12 mouse cellular contexts compared by ENCODE assay signal in the genomic region with DNA sequence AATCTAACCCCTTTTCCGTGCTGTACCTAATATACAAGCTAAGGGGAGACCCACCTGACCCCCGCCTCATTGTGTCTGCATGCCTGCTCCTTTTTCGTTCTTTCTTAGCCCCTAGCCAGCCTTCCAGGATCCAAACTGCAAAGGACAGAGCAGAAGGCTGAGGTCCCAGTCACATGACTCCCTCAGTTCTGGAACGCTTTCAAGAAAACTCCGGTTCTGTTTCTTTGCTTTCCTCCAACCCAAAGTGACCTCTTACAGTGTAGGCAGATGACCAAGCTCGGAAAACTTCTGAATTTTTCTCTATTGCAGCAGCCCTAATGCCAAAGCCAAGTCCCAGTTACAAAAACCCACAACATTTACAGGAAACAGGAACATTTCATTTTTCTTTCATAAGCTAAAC. TPM values are rescaled to one million over a fixed set of nuclear protein-coding genes. Genes with fewer than 3 reads are reported as not detected.
DNase-seq lines count a peak whose midpoint lies in the region; ATAC-seq and TF ChIP-seq lines count a peak whose summit lies in the region.
"Had no signal": no experiment of that assay in that cellular context is flagged by ENCODE, and none has a peak within 500 bp of the region (broad histone marks: within the 10 kb centered on the region; RNA-seq: fewer than 3 reads in every experiment).

No protein-coding gene starts in this region.

- no peaks in the 10 kb centered on the region for H3K27me3 ChIP-seq in kidney, postnatal 0 days (ENCODE audit: insufficient read depth, low read length)
- peaks cover 25% of the 10 kb centered on the region for H3K27me3 ChIP-seq in forebrain, embryonic 10.5 days (ENCODE audit: poor library complexity, severe bottlenecking)

- no peaks in the 10 kb centered on the region for H3K9me3 ChIP-seq in kidney, postnatal 0 days (replicated peaks; ENCODE audit: low read length)
- H3K9me3 ChIP-seq in forebrain, embryonic 10.5 days, result no peaks in the 10 kb centered on the region

- H3K36me3 ChIP-seq in kidney, postnatal 0 days (ENCODE audit: insufficient read depth, low read length), result no peaks in the 10 kb centered on the region
- no peaks in the 10 kb centered on the region for H3K36me3 ChIP-seq in forebrain, embryonic 10.5 days (replicated peaks)
- H3K36me3 ChIP-seq: embryonic facial prominence, embryonic 10.5 days had no signal

- TF ChIP-seq CTCF in lung, adult 2 months (IDR thresholded peaks at IDR 0.05; ENCODE audit: insufficient read depth, low read length), result no peak
- no peak for TF ChIP-seq CTCF in gastrocnemius, adult 2 months (IDR thresholded peaks at IDR 0.05)
- TF ChIP-seq CTCF in kidney, postnatal 0 days (IDR thresholded peaks at IDR 0.05; ENCODE audit: low read depth), result no peak

- H3K4me3 ChIP-seq in lung, adult 2 months (replicated peaks; ENCODE audit: extremely low read depth, low read depth, low read length), result no peak overlapping the region
- H3K4me3 ChIP-seq in gastrocnemius, adult 2 months, result peak overlapping the region; percentile 77
- no peak overlapping the region for H3K4me3 ChIP-seq in kidney, postnatal 0 days (replicated peaks; ENCODE audit: low read depth, low read length)
- no peak overlapping the region for H3K4me3 ChIP-seq in forebrain, embryonic 10.5 days

- DNase-seq in lung, adult 18-20 months, result peak; percentile 31 to 40
- DNase-seq in lung, adult 2 months, result no peak
- peak; percentile 56 for DNase-seq in gastrocnemius, adult 2 months
- peak; percentile 19 for DNase-seq in kidney, postnatal 0 days (ENCODE audit: low spot score)
- DNase-seq in naive thymus-derived CD4-positive, alpha-beta T cell, adult 2 months (ENCODE audit: low read depth), result peak; percentile 24
- no peak for DNase-seq in right cerebral cortex, postnatal 36 days (ENCODE audit: low spot score in 2 of 2)
- DNase-seq in cerebellum, postnatal 25 days, result no peak
- no peak for DNase-seq in forebrain, embryonic 10.5 days (ENCODE audit: extremely low spot score, low spot score)
- DNase-seq: right cerebral cortex, postnatal 25 days had no signal

- intact Hi-C loops in gastrocnemius, adult 2 months (cut with DNase I), result no loop called here

- 68% methylated on average over 6 of the region's 6 CpGs for WGBS in lung, adult 2 months
- WGBS in kidney, postnatal 0 days, result 66% methylated on average over 6 of the region's 6 CpGs
- 88% methylated on average over 6 of the region's 6 CpGs for WGBS in forebrain, embryonic 10.5 days

- H3K4me2 ChIP-seq in kidney, postnatal 0 days (ENCODE audit: low read length), result no peak overlapping the region

- no peaks in the 10 kb centered on the region for H3K4me1 ChIP-seq in lung, adult 2 months (ENCODE audit: control insufficient read depth, insufficient read depth, low read length)
- peaks cover 4% of the 10 kb centered on the region; the same call in 1 of the 2 replicates for H3K4me1 ChIP-seq in kidney, postnatal 0 days (replicated peaks; ENCODE audit: insufficient read depth, low read length)
- peaks cover 12% of the 10 kb centered on the region for H3K4me1 ChIP-seq in forebrain, embryonic 10.5 days

- no peak overlapping the region for H3K9ac ChIP-seq in kidney, postnatal 0 days (ENCODE audit: low read depth, low read length)
- H3K9ac ChIP-seq: liver, embryonic 14.5 days had no signal

- no peak for ATAC-seq in kidney, postnatal 0 days (replicated peaks; ENCODE audit: low FRiP score, low read depth)

- H3K27ac ChIP-seq in gastrocnemius, adult 2 months, result peak overlapping the region; percentile 78
- no peak overlapping the region for H3K27ac ChIP-seq in kidney, postnatal 0 days
- no peak overlapping the region for H3K27ac ChIP-seq in forebrain, embryonic 10.5 days
- H3K27ac ChIP-seq: liver, embryonic 14.5 days had no signal

- TF ChIP-seq POLR2A in lung, adult 2 months (IDR thresholded peaks at IDR 0.05; ENCODE audit: borderline replicate concordance, extremely low read depth, low read depth, low read length), result no peak

RNA-seq across cellular contexts. Expression of gene Calhm6, which starts 0.6 kb away (rescaled TPM):
- 2.3 and 2.4 TPM in 2 replicates for polyA plus RNA-seq in lung, adult 2 months (2012; rRNA removed)
- not detected for total RNA-seq in gastrocnemius, adult 2 months (2021)
- 0.94 and 1.3 TPM in 2 replicates for polyA plus RNA-seq in kidney, postnatal 0 days (2015; fragmentation: Nextera tagmentation; extraction: Ambion mirVana)
- 0.47 and 0.56 TPM in 2 replicates for polyA plus RNA-seq in forebrain, embryonic 10.5 days (2016; fragmentation: Nextera tagmentation; extraction: Ambion mirVana)
- total RNA-seq: gastrocnemius, adult 8-10 months had no signal

RNA-seq across cellular contexts. Expression of gene Calhm5, which starts 32.1 kb away (rescaled TPM):
- polyA plus RNA-seq in lung, adult 2 months (2012; rRNA removed), result 0.49 and 1.2 TPM in 2 replicates
- total RNA-seq in gastrocnemius, adult 2 months (2021), result under 1 TPM; 0.31 to 0.38 TPM
- polyA plus RNA-seq in kidney, postnatal 0 days (2015; fragmentation: Nextera tagmentation; extraction: Ambion mirVana), result 0.56 and 0.57 TPM in 2 replicates
- polyA plus RNA-seq in forebrain, embryonic 10.5 days (2016; fragmentation: Nextera tagmentation; extraction: Ambion mirVana), result 0.05 and 0.09 TPM in 2 replicates

Comparison
In these comparisons a context has a peak if more than half of its experiments do, and no peak if none do; other contexts are left out.
1. DNase-seq: peak in lung, adult 18-20 months (2 of 2), gastrocnemius, adult 2 months (single experiment), kidney, postnatal 0 days (single experiment) and naive thymus-derived CD4-positive, alpha-beta T cell, adult 2 months (single experiment); none in lung, adult 2 months (single experiment), right cerebral cortex, postnatal 36 days (0 of 2), cerebellum, postnatal 25 days (0 of 2) and forebrain, embryonic 10.5 days (single experiment).